In genomic region chr11:16739155-16739554, GRCm38 (mm10) we compare ENCODE assay signal across 32 mouse cellular contexts. TPM values are rescaled to one million over a fixed set of nuclear protein-coding genes. Genes with fewer than 3 reads are reported as not detected.
A peak's percentile ranks its signal among the peaks of the same experiment; 100 is the strongest.
DNase-seq lines count a peak whose midpoint lies in the region; ATAC-seq and TF ChIP-seq lines count a peak whose summit lies in the region.
"Had no signal": no experiment of that assay in that cellular context is flagged by ENCODE, and none has a peak within 500 bp of the region (broad histone marks: within the 10 kb centered on the region; RNA-seq: fewer than 3 reads in every experiment).

No protein-coding gene starts in this region.

- DNase-seq in intestine, embryonic 14.5 days (ENCODE audit: low spot score): no peak
- peak; percentile 56 for DNase-seq in lung, postnatal 0 days (ENCODE audit: low spot score)
- no peak for DNase-seq in cerebellum, adult 9-11 months
- DNase-seq in thymus, postnatal 0 days (ENCODE audit: low spot score): no peak
- no peak for DNase-seq in gastrocnemius, adult 18-20 months (ENCODE audit: low spot score)
- DNase-seq: adrenal gland, postnatal 14 days; cerebellum, adult 11 months; cerebellum, adult 9-10 months; forebrain, postnatal 0 days; gastrocnemius, postnatal 14 days; heart, postnatal 36 days; kidney, adult 2 months; kidney, postnatal 4 days; layer of hippocampus, postnatal 36 days; liver; retina, postnatal 1 day; right cerebral cortex, postnatal 14 days; thymus, adult 2 months; thymus, postnatal 4 days had no signal

- H3K36me3 ChIP-seq in intestine, embryonic 14.5 days (ENCODE audit: control insufficient read depth, insufficient read depth, low read length): no peaks in the 10 kb centered on the region
- H3K36me3 ChIP-seq in intestine, postnatal 0 days (ENCODE audit: control insufficient read depth, insufficient read depth): no peaks in the 10 kb centered on the region
- no peaks in the 10 kb centered on the region for H3K36me3 ChIP-seq in intestine, embryonic 15.5 days
- H3K36me3 ChIP-seq in lung, postnatal 0 days (ENCODE audit: insufficient read depth, low read length): no peaks in the 10 kb centered on the region
- no peaks in the 10 kb centered on the region for H3K36me3 ChIP-seq in stomach, embryonic 14.5 days (ENCODE audit: control insufficient read depth, insufficient read depth, low read length)
- H3K36me3 ChIP-seq: heart, embryonic 10.5 days; hindbrain, embryonic 13.5 days; midbrain, embryonic 10.5 days; midbrain, embryonic 15.5 days; neural tube, embryonic 15.5 days had no signal

- H3K4me1 ChIP-seq in intestine, embryonic 14.5 days (replicated peaks; ENCODE audit: control insufficient read depth, insufficient read depth, low read length): no peaks in the 10 kb centered on the region
- H3K4me1 ChIP-seq in intestine, postnatal 0 days (replicated peaks; ENCODE audit: control insufficient read depth, insufficient read depth, low read length): 0 out of 2 replicates have a peak, but pooled peaks cover 4% of the 10 kb centered on the region
- H3K4me1 ChIP-seq in intestine, embryonic 15.5 days (replicated peaks): peaks cover 4% of the 10 kb centered on the region; the same call in 1 of the 2 replicates
- H3K4me1 ChIP-seq in lung, postnatal 0 days (ENCODE audit: insufficient read depth, low read depth, low read length): peaks cover 2% of the 10 kb centered on the region; the same call in 1 of the 2 replicates
- no peaks in the 10 kb centered on the region for H3K4me1 ChIP-seq in stomach, embryonic 14.5 days (ENCODE audit: control insufficient read depth, insufficient read depth, low read length)
- H3K4me1 ChIP-seq: heart, embryonic 10.5 days; hindbrain, embryonic 13.5 days; midbrain, embryonic 10.5 days; midbrain, embryonic 15.5 days; neural tube, embryonic 15.5 days had no signal

- H3K27me3 ChIP-seq in intestine, embryonic 14.5 days (replicated peaks; ENCODE audit: control insufficient read depth, insufficient read depth, low read length): no peaks in the 10 kb centered on the region
- H3K27me3 ChIP-seq in intestine, postnatal 0 days (replicated peaks; ENCODE audit: control insufficient read depth, insufficient read depth, low read length): no peaks in the 10 kb centered on the region
- no peaks in the 10 kb centered on the region for H3K27me3 ChIP-seq in intestine, embryonic 15.5 days (replicated peaks)
- no peaks in the 10 kb centered on the region for H3K27me3 ChIP-seq in lung, postnatal 0 days (replicated peaks; ENCODE audit: insufficient read depth, low read length)
- H3K27me3 ChIP-seq in stomach, embryonic 14.5 days (ENCODE audit: control insufficient read depth, insufficient read depth, low read length): no peaks in the 10 kb centered on the region
- H3K27me3 ChIP-seq: hindbrain, embryonic 13.5 days; midbrain, embryonic 15.5 days; neural tube, embryonic 15.5 days; Patski had no signal

- TF ChIP-seq CTCF in intestine, postnatal 0 days (IDR thresholded peaks at IDR 0.05; ENCODE audit: low read depth): no peak
- TF ChIP-seq CTCF in lung, postnatal 0 days (IDR thresholded peaks at IDR 0.05): no peak

- H3K4me3 ChIP-seq in intestine, embryonic 14.5 days (ENCODE audit: low read depth, low read length): no peak overlapping the region
- H3K4me3 ChIP-seq in intestine, postnatal 0 days (ENCODE audit: low read depth, low read length): no peak overlapping the region
- no peak overlapping the region for H3K4me3 ChIP-seq in intestine, embryonic 15.5 days (replicated peaks)
- no peak overlapping the region for H3K4me3 ChIP-seq in lung, postnatal 0 days (ENCODE audit: low read depth, low read length)
- no peak overlapping the region for H3K4me3 ChIP-seq in stomach, embryonic 14.5 days (ENCODE audit: low read depth, low read length)
- H3K4me3 ChIP-seq: erythroblast, embryonic 14.5 days; heart, embryonic 10.5 days; hindbrain, embryonic 13.5 days; midbrain, embryonic 10.5 days; midbrain, embryonic 15.5 days; neural tube, embryonic 15.5 days had no signal

- TF ChIP-seq EP300 in lung, postnatal 0 days (IDR thresholded peaks at IDR 0.05): peak; percentile 78

- ATAC-seq in intestine, embryonic 14.5 days (replicated peaks; ENCODE audit: low FRiP score, low TSS enrichment, low read depth): peak; percentile 81
- ATAC-seq in intestine, postnatal 0 days: no peak
- ATAC-seq in intestine, embryonic 15.5 days: peak; percentile 92
- ATAC-seq in lung, postnatal 0 days: peak; percentile 79
- ATAC-seq in stomach, embryonic 14.5 days (ENCODE audit: insufficient number of reproducible peaks, insufficient read depth, low FRiP score, low read depth): 0 out of 2 replicates have a peak, but pooled peaks have one; percentile 53
- ATAC-seq: forebrain, postnatal 0 days; midbrain, embryonic 15.5 days; Patski had no signal

- H3K9me3 ChIP-seq in intestine, embryonic 14.5 days (ENCODE audit: control insufficient read depth, low read length): no peaks in the 10 kb centered on the region
- H3K9me3 ChIP-seq in intestine, postnatal 0 days (ENCODE audit: control insufficient read depth): no peaks in the 10 kb centered on the region
- H3K9me3 ChIP-seq in intestine, embryonic 15.5 days: no peaks in the 10 kb centered on the region
- H3K9me3 ChIP-seq in lung, postnatal 0 days (ENCODE audit: low read length): no peaks in the 10 kb centered on the region
- H3K9me3 ChIP-seq in stomach, embryonic 14.5 days (ENCODE audit: control insufficient read depth, low read depth, low read length): no peaks in the 10 kb centered on the region
- H3K9me3 ChIP-seq: heart, embryonic 10.5 days; hindbrain, embryonic 13.5 days; midbrain, embryonic 10.5 days; midbrain, embryonic 15.5 days; neural tube, embryonic 15.5 days had no signal

- H3K27ac ChIP-seq in intestine, embryonic 14.5 days (ENCODE audit: low read depth): no peak overlapping the region
- H3K27ac ChIP-seq in intestine, postnatal 0 days (ENCODE audit: low read depth, low read length): no peak overlapping the region
- H3K27ac ChIP-seq in intestine, embryonic 15.5 days: no peak overlapping the region
- no peak overlapping the region for H3K27ac ChIP-seq in lung, postnatal 0 days (ENCODE audit: low read length)
- no peak overlapping the region for H3K27ac ChIP-seq in stomach, embryonic 14.5 days (ENCODE audit: low read length)
- H3K27ac ChIP-seq: heart, embryonic 10.5 days; hindbrain, embryonic 13.5 days; midbrain, embryonic 10.5 days; midbrain, embryonic 15.5 days; neural tube, embryonic 15.5 days had no signal

- no peak overlapping the region for H3K4me2 ChIP-seq in intestine, embryonic 14.5 days (ENCODE audit: low read length)
- H3K4me2 ChIP-seq in intestine, postnatal 0 days (replicated peaks; ENCODE audit: low read depth): no peak overlapping the region
- H3K4me2 ChIP-seq in intestine, embryonic 15.5 days (replicated peaks): no peak overlapping the region
- no peak overlapping the region for H3K4me2 ChIP-seq in lung, postnatal 0 days (replicated peaks; ENCODE audit: low read depth, low read length)
- H3K4me2 ChIP-seq in stomach, embryonic 14.5 days (replicated peaks; ENCODE audit: low read depth, low read length): no peak overlapping the region
- H3K4me2 ChIP-seq: hindbrain, embryonic 13.5 days; midbrain, embryonic 15.5 days; neural tube, embryonic 15.5 days had no signal

- H3K9ac ChIP-seq in intestine, embryonic 14.5 days (ENCODE audit: low read length): no peak overlapping the region
- H3K9ac ChIP-seq in intestine, postnatal 0 days (ENCODE audit: low read depth, low read length): no peak overlapping the region
- no peak overlapping the region for H3K9ac ChIP-seq in intestine, embryonic 15.5 days
- no peak overlapping the region for H3K9ac ChIP-seq in lung, postnatal 0 days (replicated peaks; ENCODE audit: low read depth)
- H3K9ac ChIP-seq in stomach, embryonic 14.5 days (replicated peaks; ENCODE audit: low read depth, low read length): no peak overlapping the region
- H3K9ac ChIP-seq: forebrain, postnatal 0 days; hindbrain, embryonic 13.5 days; midbrain, embryonic 15.5 days; neural tube, embryonic 15.5 days had no signal

- 56% methylated on average over 3 of the region's 3 CpGs for WGBS in intestine, embryonic 14.5 days
- 37% methylated on average over 3 of the region's 3 CpGs for WGBS in intestine, postnatal 0 days
- 47% methylated on average over 3 of the region's 3 CpGs for WGBS in intestine, embryonic 15.5 days
- 41% methylated on average over 3 of the region's 3 CpGs for WGBS in lung, postnatal 0 days
- 48% methylated on average over 3 of the region's 3 CpGs for WGBS in stomach, embryonic 14.5 days

RNA-seq across cellular contexts. Expression of gene Egfr, which starts 12.8 kb away (rescaled TPM):
- polyA plus RNA-seq in intestine, embryonic 14.5 days (2014; fragmentation: Nextera tagmentation; extraction: Ambion mirVana): 21.2 and 21.4 TPM in 2 replicates
- polyA plus RNA-seq in intestine, postnatal 0 days (2015; fragmentation: Nextera tagmentation; extraction: Ambion mirVana): 5.0 and 7.0 TPM in 2 replicates
- polyA plus RNA-seq in intestine, embryonic 15.5 days (2015; fragmentation: Nextera tagmentation; extraction: Ambion mirVana): 10.8 and 11.6 TPM in 2 replicates
- 9.3 and 14.5 TPM in 2 replicates for polyA plus RNA-seq in lung, postnatal 0 days (2015; fragmentation: Nextera tagmentation; extraction: Ambion mirVana)
- polyA plus RNA-seq in stomach, embryonic 14.5 days (2014; fragmentation: Nextera tagmentation; extraction: Ambion mirVana): 21.8 and 26.4 TPM in 2 replicates
- 4.2 and 8.1 TPM in 2 replicates for polyA plus RNA-seq in thymus, postnatal 0 days (2015; fragmentation: Nextera tagmentation; extraction: Ambion mirVana)
- 10 to 100 TPM; 10.7 to 14.0 TPM for total RNA-seq in gastrocnemius, adult 18-20 months (2021)
- total RNA-seq: granulocyte monocyte progenitor cell, adult 5-6 weeks; megakaryocyte progenitor cell, adult 5-6 weeks; MEL had no signal
- polyA plus RNA-seq: erythroblast, embryonic 14.5 days had no signal
